Mouse (Mus musculus) MEL (cell line): ENCODE measurements around the gene Dgcr2. TPM values are rescaled to one million over a fixed set of nuclear protein-coding genes. Genes with fewer than 3 reads are reported as not detected.

Source experiments
- DNase-seq: peaks from one replicate; pipeline ENCODE4 v3.0.0; 2011; ENCODE audit warnings: low read depth, low spot score
- H3K27ac ChIP-seq: 2 replicates; pipeline ENCODE4 v1.5.1; 2012; ENCODE audit warnings: low read depth, mild to moderate bottlenecking, control low read depth, low read length, moderate library complexity; ENCODE audit not compliant: control insufficient read depth
- H3K27me3 ChIP-seq, 2 experiments: fragments of 150-350 bp in 1 of 2; sonication (generic) in 1 of 2; 2 replicates each; pipeline ENCODE4 v1.6.1; 2012; ENCODE audit warnings: low read length in 2 of 2, mild to moderate bottlenecking in 2 of 2, improper control_type of control experiment in 1 of 2, moderate library complexity in 1 of 2; ENCODE audit not compliant: insufficient read depth in 2 of 2, control insufficient read depth in 1 of 2
- H3K36me3 ChIP-seq, 2 experiments: 2 replicates each; pipeline ENCODE4 v1.6.1; 2012 to 2014; ENCODE audit warnings: low read length in 2 of 2, improper control_type of control experiment in 1 of 2, inconsistent platforms in 1 of 2, mild to moderate bottlenecking in 1 of 2; ENCODE audit not compliant: insufficient read depth in 2 of 2, control insufficient read depth in 1 of 2
- H3K4me1 ChIP-seq, 2 experiments: fragments of 150-350 bp in 1 of 2; sonication (generic) in 1 of 2; 2 replicates each; pipeline ENCODE4 v1.6.1; 2012; ENCODE audit warnings: low read length in 2 of 2, improper control_type of control experiment in 1 of 2, mild to moderate bottlenecking in 1 of 2; ENCODE audit not compliant: insufficient read depth in 2 of 2, control insufficient read depth in 1 of 2
- H3K4me3 ChIP-seq, 2 experiments: fragments of 150-350 bp in 1 of 2; sonication (generic) in 1 of 2; 2 replicates each; pipeline ENCODE4 v1.5.1; 2012; ENCODE audit warnings: low read depth in 2 of 2, low read length in 2 of 2, mild to moderate bottlenecking in 2 of 2, moderate library complexity in 2 of 2, control low read depth in 1 of 2, improper control_type of control experiment in 1 of 2; ENCODE audit not compliant: control insufficient read depth in 1 of 2, insufficient read depth in 1 of 2
- H3K79me2 ChIP-seq: 2 replicates; pipeline ENCODE4 v1.6.1; 2012; ENCODE audit warnings: mild to moderate bottlenecking, low read length, moderate library complexity; ENCODE audit not compliant: control insufficient read depth, poor library complexity, insufficient read depth
- H3K9ac ChIP-seq: 2 replicates; pipeline ENCODE4 v1.6.1; 2012; ENCODE audit warnings: low read depth, mild to moderate bottlenecking, control low read depth, low read length, moderate library complexity; ENCODE audit not compliant: control insufficient read depth, poor library complexity, severe bottlenecking
- H3K9me3 ChIP-seq: fragments of 150-350 bp; sonication (generic); replicated peaks from 2 replicates; pipeline ENCODE4 v1.6.1; 2012; ENCODE audit warnings: mild to moderate bottlenecking, low read length, improper control_type of control experiment, moderate library complexity; ENCODE audit not compliant: insufficient read depth
- BHLHE40 ChIP-seq: IDR thresholded peaks from 2 replicates; pipeline ENCODE4 v1.6.1; 2012; ENCODE audit warnings: low read depth, mild to moderate bottlenecking, inconsistent platforms, low read length, improper control_type of control experiment, borderline replicate concordance
- CHD1 ChIP-seq: IDR thresholded peaks from 2 replicates; pipeline ENCODE4 v1.6.1; 2012; ENCODE audit warnings: low read depth, mild to moderate bottlenecking, inconsistent platforms, low read length, improper control_type of control experiment
- CHD2 ChIP-seq: IDR thresholded peaks from 2 replicates; pipeline ENCODE4 v1.6.1; 2011; ENCODE audit warnings: low read length, improper control_type of control experiment
- E2F4 ChIP-seq: IDR thresholded peaks from 2 replicates; pipeline ENCODE4 v1.6.1; 2011; ENCODE audit warnings: low read depth, low read length, improper control_type of control experiment, borderline replicate concordance
- ELF1 ChIP-seq: IDR thresholded peaks from 2 replicates; pipeline ENCODE4 v1.6.1; 2014; ENCODE audit warnings: low read depth, mild to moderate bottlenecking, inconsistent platforms, low read length, improper control_type of control experiment, moderate library complexity
- EP300 ChIP-seq, 2 experiments: IDR thresholded peaks; 2 replicates each; pipeline ENCODE4 v1.6.1; 2011; ENCODE audit warnings: improper control_type of control experiment in 2 of 2, low read length in 2 of 2, low read depth in 1 of 2, mild to moderate bottlenecking in 1 of 2
- ETS1 ChIP-seq: IDR thresholded peaks from 2 replicates; pipeline ENCODE4 v1.6.1; 2012; ENCODE audit warnings: low read depth, mild to moderate bottlenecking, inconsistent platforms, low read length, improper control_type of control experiment, moderate library complexity
- GABPA ChIP-seq: IDR thresholded peaks from 2 replicates; pipeline ENCODE4 v1.6.1; 2012; ENCODE audit warnings: low read depth, mild to moderate bottlenecking, inconsistent platforms, low read length, improper control_type of control experiment, moderate library complexity
- GATA1 ChIP-seq: IDR thresholded peaks from 2 replicates; pipeline ENCODE4 v1.6.1; 2011; ENCODE audit warnings: low read depth, low read length, improper control_type of control experiment
- HCFC1 ChIP-seq: IDR thresholded peaks from 2 replicates; pipeline ENCODE4 v1.6.1; 2012; ENCODE audit warnings: low read depth, mild to moderate bottlenecking, inconsistent platforms, low read length, improper control_type of control experiment, moderate library complexity
- JUND ChIP-seq: IDR thresholded peaks from 2 replicates; pipeline ENCODE4 v1.6.1; 2011; ENCODE audit warnings: low read depth, mild to moderate bottlenecking, improper control_type of control experiment, low read length
- KAT2A ChIP-seq: conservative IDR thresholded peaks from 2 replicates; pipeline ENCODE4 v1.6.1; 2012; ENCODE audit warnings: low read depth, low read length, improper control_type of control experiment, inconsistent platforms
- MAFK ChIP-seq: IDR thresholded peaks from 2 replicates; pipeline ENCODE4 v1.6.1; 2011; ENCODE audit warnings: low read depth, mild to moderate bottlenecking, low read length, improper control_type of control experiment, borderline replicate concordance
- MAZ ChIP-seq: IDR thresholded peaks from 2 replicates; pipeline ENCODE4 v1.6.1; 2012; ENCODE audit warnings: low read depth, mild to moderate bottlenecking, inconsistent platforms, low read length, improper control_type of control experiment
- MXI1 ChIP-seq: IDR thresholded peaks from 2 replicates; pipeline ENCODE4 v1.6.1; 2011; ENCODE audit warnings: mild to moderate bottlenecking, low read depth, low read length, improper control_type of control experiment
- MYB ChIP-seq: IDR thresholded peaks from 2 replicates; pipeline ENCODE4 v1.6.1; 2011; ENCODE audit warnings: mild to moderate bottlenecking, low read depth, low read length, improper control_type of control experiment
- MYC ChIP-seq: IDR thresholded peaks from 2 replicates; pipeline ENCODE4 v1.6.1; 2011; ENCODE audit warnings: low read depth, mild to moderate bottlenecking, low read length, improper control_type of control experiment, moderate library complexity
- POLR2A ChIP-seq, 2 experiments: IDR thresholded peaks; 2 replicates each; pipeline ENCODE4 v1.6.1; 2011 to 2012; ENCODE audit warnings: low read length in 2 of 2, mild to moderate bottlenecking in 2 of 2, control low read depth in 1 of 2, improper control_type of control experiment in 1 of 2, low read depth in 1 of 2, moderate library complexity in 1 of 2; ENCODE audit not compliant: control insufficient read depth in 1 of 2, insufficient read depth in 1 of 2, poor library complexity in 1 of 2
- POLR2AphosphoS2 ChIP-seq: IDR thresholded peaks from 2 replicates; pipeline ENCODE4 v1.6.1; 2011; ENCODE audit warnings: low read length, improper control_type of control experiment
- POLR2AphosphoS5 ChIP-seq: IDR thresholded peaks from 2 replicates; pipeline ENCODE4 v1.6.1; 2012; ENCODE audit warnings: low read depth, borderline replicate concordance, mild to moderate bottlenecking, inconsistent platforms, low read length, moderate library complexity, mixed read lengths
- RAD21 ChIP-seq: IDR thresholded peaks from 2 replicates; pipeline ENCODE4 v1.6.1; 2011; ENCODE audit warnings: mild to moderate bottlenecking, low read depth, low read length, improper control_type of control experiment
- RCOR1 ChIP-seq: IDR thresholded peaks from 2 replicates; pipeline ENCODE4 v1.6.1; 2012; ENCODE audit warnings: low read depth, mild to moderate bottlenecking, inconsistent platforms, low read length, improper control_type of control experiment
- SMC3 ChIP-seq: IDR thresholded peaks from 2 replicates; pipeline ENCODE4 v1.6.1; 2011; ENCODE audit warnings: low read depth, low read length, improper control_type of control experiment
- TBP ChIP-seq: IDR thresholded peaks from 2 replicates; pipeline ENCODE4 v1.8.0; 2011; ENCODE audit warnings: low read depth, low read length, improper control_type of control experiment
- TCF12 ChIP-seq: IDR thresholded peaks from 2 replicates; pipeline ENCODE4 v1.6.1; 2014; ENCODE audit warnings: low read depth, mild to moderate bottlenecking, inconsistent platforms, low read length, improper control_type of control experiment, moderate library complexity
- UBTF ChIP-seq: IDR thresholded peaks from 2 replicates; pipeline ENCODE4 v1.6.1; 2012; ENCODE audit warnings: low read depth, mild to moderate bottlenecking, inconsistent platforms, low read length, improper control_type of control experiment, moderate library complexity, borderline replicate concordance; ENCODE audit not compliant: insufficient read depth
- USF2 ChIP-seq, 2 experiments: IDR thresholded peaks; 2 replicates each; pipeline ENCODE4 v1.6.1; 2011 to 2012; ENCODE audit warnings: improper control_type of control experiment in 2 of 2, low read length in 2 of 2, borderline replicate concordance in 1 of 2, inconsistent platforms in 1 of 2, low read depth in 1 of 2, mild to moderate bottlenecking in 1 of 2; ENCODE audit not compliant: insufficient read depth in 1 of 2
- ZC3H11A ChIP-seq: IDR thresholded peaks from 2 replicates; pipeline ENCODE4 v1.6.1; 2012; ENCODE audit warnings: low read depth, mild to moderate bottlenecking, inconsistent platforms, low read length, improper control_type of control experiment
- ZKSCAN1 ChIP-seq: IDR thresholded peaks from 2 replicates; pipeline ENCODE4 v1.6.1; 2012; ENCODE audit warnings: low read depth, mild to moderate bottlenecking, inconsistent platforms, low read length, improper control_type of control experiment, moderate library complexity
- ZMIZ1 ChIP-seq: IDR thresholded peaks from 2 replicates; pipeline ENCODE4 v1.6.1; 2012; ENCODE audit warnings: low read depth, mild to moderate bottlenecking, inconsistent platforms, low read length, improper control_type of control experiment, moderate library complexity
- ZNF384 ChIP-seq: IDR thresholded peaks from 2 replicates; pipeline ENCODE4 v1.6.1; 2012; ENCODE audit warnings: low read depth, mild to moderate bottlenecking, inconsistent platforms, low read length, improper control_type of control experiment
- polyA plus RNA-seq, 2 experiments: library from polyadenylated mRNA; stranded (reverse) in 1 of 2; unstranded in 1 of 2; fragments of >175 nt in 1 of 2; fragments of >200 nt in 1 of 2; gene quantifications; 2 replicates each; pipeline versions ENCODE4 v1.2.1 to v1.2.4; 2012; ENCODE audit warnings: low replicate concordance in 2 of 2, low read depth in 1 of 2; ENCODE audit not compliant: insufficient read length in 2 of 2, insufficient read depth in 1 of 2, missing spikeins in 1 of 2
- total RNA-seq: library from RNA; depleted of rRNA; stranded (reverse); fragments of 300-350 nt; gene quantifications from 2 replicates; pipeline ENCODE4 v1.2.3, GENCODE M21; 2012

Dgcr2 gene
- total and polyA plus RNA-seq, 3 experiments, result 37.1 to 53.7 TPM; not detected in 1

DNA sequence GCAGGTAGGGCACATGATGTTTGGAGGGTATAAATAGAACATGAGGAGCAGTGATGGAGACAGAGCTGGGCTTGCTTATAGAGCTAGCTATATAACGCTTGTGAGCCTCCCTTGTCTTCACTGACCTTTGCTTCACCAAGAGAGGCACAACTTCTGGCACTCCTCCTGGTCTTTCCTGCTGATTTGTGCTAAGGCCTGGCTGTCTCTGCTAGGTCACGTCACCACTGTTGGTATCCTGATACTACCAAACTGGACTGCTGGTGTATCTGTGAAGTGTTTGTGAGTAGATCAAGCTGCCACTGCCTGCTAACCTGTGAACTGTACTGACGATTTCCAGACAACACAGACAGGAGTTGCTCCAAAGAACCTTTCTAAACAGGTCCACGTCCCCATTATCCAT, 23.2 kb downstream of the Dgcr2 start:
- H3K9me3 ChIP-seq, result no peaks in the 10 kb centered on the region
- H3K4me3 ChIP-seq, result no peak overlapping the region
- H3K27ac ChIP-seq, result no peak overlapping the region
- peaks cover 6 to 19% of the 10 kb centered on the region in 2 experiments for H3K4me1 ChIP-seq
- H3K36me3 ChIP-seq, result peaks cover 2 to 25% of the 10 kb centered on the region in 2 experiments; a peak in 3 of 4 replicates
- no peak for DNase-seq
- H3K9ac ChIP-seq, result no peak overlapping the region
- no peaks in the 10 kb centered on the region for H3K27me3 ChIP-seq
- H3K79me2 ChIP-seq, result peaks cover 8% of the 10 kb centered on the region
- no peak for TF ChIP-seq SMC3
- TF ChIP-seq POLR2A (IDR thresholded peaks at IDR 0.05; ENCODE audit: control insufficient read depth in 1 of 2, insufficient read depth in 1 of 2, low read depth in 1 of 2, low read length in 2 of 2, poor library complexity in 1 of 2), result no peak
- TF ChIP-seq MXI1, result no peak
- no peak for TF ChIP-seq KAT2A
- no peak for TF ChIP-seq EP300 (IDR thresholded peaks at IDR 0.05; ENCODE audit: low read depth in 1 of 2, low read length in 2 of 2)
- TF ChIP-seq GABPA, result no peak
- no peak for TF ChIP-seq ZC3H11A
- no peak for TF ChIP-seq RCOR1
- TF ChIP-seq HCFC1, result no peak
- TF ChIP-seq ZMIZ1, result no peak
- no peak for TF ChIP-seq TBP
- no peak for TF ChIP-seq TCF12
- TF ChIP-seq MYC, result no peak
- TF ChIP-seq ELF1, result no peak
- TF ChIP-seq POLR2AphosphoS2, result no peak
- TF ChIP-seq MYB, result no peak

DNA sequence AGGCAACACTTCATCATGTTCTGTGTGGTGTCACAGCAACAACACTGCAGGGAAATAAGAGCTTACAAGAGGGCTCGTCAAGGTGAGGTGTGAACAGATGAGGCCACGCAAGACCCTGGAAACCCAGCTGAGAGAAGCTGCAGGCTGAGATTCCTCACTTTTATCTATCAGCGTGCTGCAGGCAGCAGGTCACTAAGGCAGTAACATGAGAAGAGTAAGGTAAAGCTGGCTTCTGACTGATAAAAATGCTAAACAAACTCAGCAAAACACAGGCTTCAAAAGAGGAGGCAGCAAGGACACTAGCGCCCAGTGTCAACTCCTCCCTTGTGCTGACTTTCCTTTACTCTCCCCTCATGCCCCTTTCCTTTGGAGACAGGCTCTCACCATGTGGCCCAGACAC, 25.4 kb downstream of the Dgcr2 start:
- no peak overlapping the region for H3K4me3 ChIP-seq
- H3K36me3 ChIP-seq, result peaks cover 5 to 44% of the 10 kb centered on the region in 2 experiments
- H3K9me3 ChIP-seq, result no peaks in the 10 kb centered on the region
- H3K27me3 ChIP-seq, result no peaks in the 10 kb centered on the region
- DNase-seq, result peak; percentile 43
- H3K79me2 ChIP-seq, result peaks cover 4% of the 10 kb centered on the region
- H3K27ac ChIP-seq, result no peak overlapping the region
- peaks cover 9 to 38% of the 10 kb centered on the region in 2 experiments for H3K4me1 ChIP-seq
- H3K9ac ChIP-seq, result no peak overlapping the region
- TF ChIP-seq ETS1, result peak; percentile 42; the same call in 1 of the 2 replicates
- no peak for TF ChIP-seq USF2 (IDR thresholded peaks at IDR 0.05; ENCODE audit: borderline replicate concordance in 1 of 2, insufficient read depth in 1 of 2, low read depth in 1 of 2, low read length in 2 of 2)
- no peak for TF ChIP-seq GABPA
- TF ChIP-seq BHLHE40, result peak; percentile 22; the same call in 1 of the 2 replicates
- TF ChIP-seq ZC3H11A, result no peak
- no peak for TF ChIP-seq SMC3
- no peak for TF ChIP-seq MAZ
- TF ChIP-seq MYB, result no peak
- TF ChIP-seq POLR2AphosphoS5, result no peak
- TF ChIP-seq MAFK, result no peak
- no peak for TF ChIP-seq ZKSCAN1
- no peak for TF ChIP-seq CHD2
- no peak for TF ChIP-seq ZNF384
- no peak for TF ChIP-seq RAD21
- no peak for TF ChIP-seq MYC
- TF ChIP-seq JUND, result no peak
- TF ChIP-seq GATA1, result peak; percentile 71
- TF ChIP-seq ELF1, result no peak
- TF ChIP-seq E2F4, result no peak
- no peak for TF ChIP-seq KAT2A
- TF ChIP-seq UBTF, result no peak
- TF ChIP-seq EP300 (IDR thresholded peaks at IDR 0.05; ENCODE audit: low read depth in 1 of 2, low read length in 2 of 2), result peak; percentile 19 to 67; a peak in 3 of 4 replicates
- TF ChIP-seq ZMIZ1, result no peak
- no peak for TF ChIP-seq CHD1
